Mouse (Mus musculus): Measurements from ENCODE around the gene 3110082J24Rik. TPM values are rescaled to one million over a fixed set of nuclear protein-coding genes. Genes with fewer than 3 reads are reported as not detected.

Gene 3110082J24Rik
- total and polyA plus RNA-seq, 3 experiments: not detected

- ATAC-seq (ENCODE audit: extremely low read depth, insufficient number of reproducible peaks, low FRiP score, poor library complexity, severe bottlenecking) (no peak), DNase-seq (ENCODE audit: low spot score) (no peak)
- H3K36me3 ChIP-seq (replicated peaks): peaks cover 13% of the 10 kb centered on the region
- peaks cover 24% of the 10 kb centered on the region for H3K27me3 ChIP-seq (ENCODE audit: insufficient read depth, low read length)
- TF ChIP-seq GATA2 (IDR thresholded peaks at IDR 0.05; ENCODE audit: borderline replicate concordance, low read depth, low read length) (no peak), CTCF (IDR thresholded peaks at IDR 0.05; ENCODE audit: low read depth, low read length) (no peak), POLR2AphosphoS5 (IDR thresholded peaks at IDR 0.05; ENCODE audit: insufficient replicate concordance, low read depth, low read length) (no peak), GATA1 (IDR thresholded peaks at IDR 0.05; ENCODE audit: borderline replicate concordance, low read length) (no peak), TAL1 (conservative IDR thresholded peaks at IDR 0.05; ENCODE audit: low read depth, low read length) (no peak)
- H3K4me3 ChIP-seq (ENCODE audit: low read depth, low read length): no peak overlapping the region
- H3K4me1 ChIP-seq (ENCODE audit: insufficient read depth, low read depth, low read length): no peaks in the 10 kb centered on the region
- peaks cover 14% of the 10 kb centered on the region for H3K9me3 ChIP-seq (replicated peaks)
Observed at GRCm38 (mm10) chr5:30112533-30113068, 6.7 kb upstream of the 3110082J24Rik start.

GRCm38 (mm10) chr5:30111771-30112170 is 5.9 kb upstream of the 3110082J24Rik start:
- no peak for DNase-seq (ENCODE audit: low spot score)
- H3K9me3 ChIP-seq (replicated peaks): peaks cover 14% of the 10 kb centered on the region
- ATAC-seq (ENCODE audit: extremely low read depth, insufficient number of reproducible peaks, low FRiP score, poor library complexity, severe bottlenecking): no peak
- TF ChIP-seq POLR2AphosphoS5 (IDR thresholded peaks at IDR 0.05; ENCODE audit: insufficient replicate concordance, low read depth, low read length): no peak
- no peak for TF ChIP-seq GATA1 (IDR thresholded peaks at IDR 0.05; ENCODE audit: borderline replicate concordance, low read length)
- TF ChIP-seq CTCF (IDR thresholded peaks at IDR 0.05; ENCODE audit: low read depth, low read length): no peak
- TF ChIP-seq TAL1 (conservative IDR thresholded peaks at IDR 0.05; ENCODE audit: low read depth, low read length): no peak
- no peak for TF ChIP-seq GATA2 (IDR thresholded peaks at IDR 0.05; ENCODE audit: borderline replicate concordance, low read depth, low read length)
- peaks cover 5% of the 10 kb centered on the region for H3K36me3 ChIP-seq (replicated peaks)
- no peaks in the 10 kb centered on the region for H3K4me1 ChIP-seq (ENCODE audit: insufficient read depth, low read depth, low read length)
- H3K4me3 ChIP-seq (ENCODE audit: low read depth, low read length): no peak overlapping the region
- H3K27me3 ChIP-seq (ENCODE audit: insufficient read depth, low read length): peaks cover 31% of the 10 kb centered on the region

GRCm38 (mm10) chr5:30111126-30111525 is 5.2 kb upstream of the 3110082J24Rik start:
- Histone ChIP-seq H3K36me3 (replicated peaks) (no peaks in the 10 kb centered on the region), H3K9me3 (replicated peaks) (peaks cover 14% of the 10 kb centered on the region), H3K4me1 (ENCODE audit: insufficient read depth, low read depth, low read length) (no peaks in the 10 kb centered on the region), H3K27me3 (ENCODE audit: insufficient read depth, low read length) (peaks cover 36% of the 10 kb centered on the region), H3K4me3 (ENCODE audit: low read depth, low read length) (no peak overlapping the region)
- no peak for ATAC-seq (ENCODE audit: extremely low read depth, insufficient number of reproducible peaks, low FRiP score, poor library complexity, severe bottlenecking)
- DNase-seq (ENCODE audit: low spot score): no peak
- TF ChIP-seq TAL1 (conservative IDR thresholded peaks at IDR 0.05; ENCODE audit: low read depth, low read length): no peak
- TF ChIP-seq CTCF (IDR thresholded peaks at IDR 0.05; ENCODE audit: low read depth, low read length): no peak
- TF ChIP-seq GATA2 (IDR thresholded peaks at IDR 0.05; ENCODE audit: borderline replicate concordance, low read depth, low read length): no peak
- TF ChIP-seq GATA1 (IDR thresholded peaks at IDR 0.05; ENCODE audit: borderline replicate concordance, low read length): no peak
- TF ChIP-seq POLR2AphosphoS5 (IDR thresholded peaks at IDR 0.05; ENCODE audit: insufficient replicate concordance, low read depth, low read length): no peak

- ATAC-seq (ENCODE audit: extremely low read depth, insufficient number of reproducible peaks, low FRiP score, poor library complexity, severe bottlenecking) (no peak), DNase-seq (ENCODE audit: low spot score) (no peak)
- H3K9me3 ChIP-seq (replicated peaks): peaks cover 14% of the 10 kb centered on the region
- TF ChIP-seq GATA2 (IDR thresholded peaks at IDR 0.05; ENCODE audit: borderline replicate concordance, low read depth, low read length) (no peak), POLR2AphosphoS5 (IDR thresholded peaks at IDR 0.05; ENCODE audit: insufficient replicate concordance, low read depth, low read length) (no peak), CTCF (IDR thresholded peaks at IDR 0.05; ENCODE audit: low read depth, low read length) (no peak), GATA1 (IDR thresholded peaks at IDR 0.05; ENCODE audit: borderline replicate concordance, low read length) (no peak), TAL1 (conservative IDR thresholded peaks at IDR 0.05; ENCODE audit: low read depth, low read length) (no peak)
- no peak overlapping the region for H3K4me3 ChIP-seq (ENCODE audit: low read depth, low read length)
- no peaks in the 10 kb centered on the region for H3K4me1 ChIP-seq (ENCODE audit: insufficient read depth, low read depth, low read length)
- peaks cover 42% of the 10 kb centered on the region for H3K27me3 ChIP-seq (ENCODE audit: insufficient read depth, low read length)
- no peaks in the 10 kb centered on the region for H3K36me3 ChIP-seq (replicated peaks)
Observed at GRCm38 (mm10) chr5:30110371-30111060, 4.6 kb upstream of the 3110082J24Rik start.

GRCm38 (mm10) chr5:30109899-30110298 is 4.0 kb upstream of the 3110082J24Rik start:
- DNase-seq (ENCODE audit: low spot score): no peak
- no peaks in the 10 kb centered on the region for H3K4me1 ChIP-seq (ENCODE audit: insufficient read depth, low read depth, low read length)
- peaks cover 48% of the 10 kb centered on the region for H3K27me3 ChIP-seq (ENCODE audit: insufficient read depth, low read length)
- peaks cover 13% of the 10 kb centered on the region for H3K9me3 ChIP-seq (replicated peaks)
- TF ChIP-seq POLR2AphosphoS5 (IDR thresholded peaks at IDR 0.05; ENCODE audit: insufficient replicate concordance, low read depth, low read length) (no peak), GATA1 (IDR thresholded peaks at IDR 0.05; ENCODE audit: borderline replicate concordance, low read length) (no peak), GATA2 (IDR thresholded peaks at IDR 0.05; ENCODE audit: borderline replicate concordance, low read depth, low read length) (no peak), TAL1 (conservative IDR thresholded peaks at IDR 0.05; ENCODE audit: low read depth, low read length) (no peak), CTCF (IDR thresholded peaks at IDR 0.05; ENCODE audit: low read depth, low read length) (no peak)
- no peak for ATAC-seq (ENCODE audit: extremely low read depth, insufficient number of reproducible peaks, low FRiP score, poor library complexity, severe bottlenecking)
- no peak overlapping the region for H3K4me3 ChIP-seq (ENCODE audit: low read depth, low read length)
- H3K36me3 ChIP-seq (replicated peaks): no peaks in the 10 kb centered on the region

GRCm38 (mm10) chr5:30108233-30108632 is 2.3 kb upstream of the 3110082J24Rik start:
- Histone ChIP-seq H3K27me3 (ENCODE audit: insufficient read depth, low read length) (peaks cover 54% of the 10 kb centered on the region), H3K4me3 (ENCODE audit: low read depth, low read length) (no peak overlapping the region), H3K36me3 (replicated peaks) (no peaks in the 10 kb centered on the region), H3K4me1 (ENCODE audit: insufficient read depth, low read depth, low read length) (no peaks in the 10 kb centered on the region), H3K9me3 (replicated peaks) (no peaks in the 10 kb centered on the region)
- no peak for TF ChIP-seq GATA1 (IDR thresholded peaks at IDR 0.05; ENCODE audit: borderline replicate concordance, low read length)
- TF ChIP-seq GATA2 (IDR thresholded peaks at IDR 0.05; ENCODE audit: borderline replicate concordance, low read depth, low read length): no peak
- no peak for TF ChIP-seq TAL1 (conservative IDR thresholded peaks at IDR 0.05; ENCODE audit: low read depth, low read length)
- no peak for TF ChIP-seq CTCF (IDR thresholded peaks at IDR 0.05; ENCODE audit: low read depth, low read length)
- no peak for TF ChIP-seq POLR2AphosphoS5 (IDR thresholded peaks at IDR 0.05; ENCODE audit: insufficient replicate concordance, low read depth, low read length)
- DNase-seq (ENCODE audit: low spot score): no peak
- no peak for ATAC-seq (ENCODE audit: extremely low read depth, insufficient number of reproducible peaks, low FRiP score, poor library complexity, severe bottlenecking)
